Mouse (Mus musculus) MN1 (cell line): ENCODE measurements at regions not wholly inside any gene's neighbourhood (a gene's known extent, or its start where the extent isn't known, plus 50 kb on each side); places are given as distances from the start of the nearest gene placed in this dataset.
A peak's percentile ranks its signal among the peaks of the same experiment; 100 is the strongest.
"Not testable (repeated sequence)": the region's sequence is repeated elsewhere in the genome, so short reads cannot be mapped to it uniquely, and the experiment has no call there.

Experiments
- DNase-seq: peaks from one replicate; pipeline ENCODE4 v3.0.0-alpha.2; 2016; ENCODE audit warnings: low spot score

GRCm38 (mm10) chr2:63580489-63581139 is 396.5 kb upstream of the Kcnh7 start:
- DNase-seq: no peak

- no peak for DNase-seq
Measured at GRCm38 (mm10) chr2:63575172-63575571, 391.1 kb upstream of the Kcnh7 start.

- DNase-seq: no peak
Measured at GRCm38 (mm10) chr2:63574008-63574703, 390.1 kb upstream of the Kcnh7 start.

- no peak for DNase-seq
Measured at GRCm38 (mm10) chr2:63573015-63573807, 389.1 kb upstream of the Kcnh7 start.

- no peak for DNase-seq
Measured at GRCm38 (mm10) chr2:63556858-63557419, 372.9 kb upstream of the Kcnh7 start.

- not testable (repeated sequence) for DNase-seq
Measured at GRCm38 (mm10) chr2:63541836-63542235, 357.7 kb upstream of the Kcnh7 start.

GRCm38 (mm10) chr2:63518534-63518933 is 334.4 kb upstream of the Kcnh7 start:
- no peak for DNase-seq

- DNase-seq: peak; percentile 45
Measured at GRCm38 (mm10) chr2:63513554-63514226, 329.6 kb upstream of the Kcnh7 start.

GRCm38 (mm10) chr2:63503939-63504338 is 319.9 kb upstream of the Kcnh7 start:
- DNase-seq: peak; percentile 47

GRCm38 (mm10) chr2:63476411-63476810 is 292.3 kb upstream of the Kcnh7 start:
- DNase-seq: no peak

- DNase-seq: no peak
Measured at GRCm38 (mm10) chr2:63475255-63475654, 291.2 kb upstream of the Kcnh7 start.

- peak; percentile 64 for DNase-seq
Measured at GRCm38 (mm10) chr2:63473699-63474098, 289.6 kb upstream of the Kcnh7 start.

GRCm38 (mm10) chr2:63472248-63472647 is 288.2 kb upstream of the Kcnh7 start:
- DNase-seq: no peak

GRCm38 (mm10) chr2:63459112-63459511 is 275.0 kb upstream of the Kcnh7 start:
- no peak for DNase-seq

GRCm38 (mm10) chr2:63454263-63455011 is 270.4 kb upstream of the Kcnh7 start:
- DNase-seq: peak; percentile 24

- no peak for DNase-seq
Measured at GRCm38 (mm10) chr2:63452891-63453290, 268.8 kb upstream of the Kcnh7 start.

- DNase-seq: no peak
Measured at GRCm38 (mm10) chr2:63452164-63452563, 268.1 kb upstream of the Kcnh7 start.

- DNase-seq: no peak
Measured at GRCm38 (mm10) chr2:63434327-63434726, 250.2 kb upstream of the Kcnh7 start.

- DNase-seq: no peak
Measured at GRCm38 (mm10) chr2:63405405-63405804, 221.3 kb upstream of the Kcnh7 start.
